Mouse (Mus musculus) erythroblast, adult 5-6 weeks (primary cell): ENCODE results near the gene Gm17387. TPM values are rescaled to one million over a fixed set of nuclear protein-coding genes. Genes with fewer than 3 reads are reported as not detected.

ENCODE experiments used
- ATAC-seq: replicated peaks from 2 replicates; pipeline ENCODE4 v1.8.0; 2016; ENCODE audit warnings: moderate number of reproducible peaks, mild to moderate bottlenecking, moderate TSS enrichment, inconsistent platforms; ENCODE audit not compliant: poor library complexity, low FRiP score, severe bottlenecking
- total RNA-seq, 2 experiments: library from RNA; stranded (forward) in 1 of 2; stranded (reverse) in 1 of 2; fragments of 150-400 nt in 1 of 2; fragments of 200-764, 138-1000 nt in 1 of 2; gene quantifications; 2 replicates each; pipeline versions ENCODE4 v1.2.3 to v1.2.4; 2015 to 2017; ENCODE audit warnings: low replicate concordance in 2 of 2

Gm17387 gene
- total RNA-seq, 2 experiments from 2014 or later, result not detected

DNA sequence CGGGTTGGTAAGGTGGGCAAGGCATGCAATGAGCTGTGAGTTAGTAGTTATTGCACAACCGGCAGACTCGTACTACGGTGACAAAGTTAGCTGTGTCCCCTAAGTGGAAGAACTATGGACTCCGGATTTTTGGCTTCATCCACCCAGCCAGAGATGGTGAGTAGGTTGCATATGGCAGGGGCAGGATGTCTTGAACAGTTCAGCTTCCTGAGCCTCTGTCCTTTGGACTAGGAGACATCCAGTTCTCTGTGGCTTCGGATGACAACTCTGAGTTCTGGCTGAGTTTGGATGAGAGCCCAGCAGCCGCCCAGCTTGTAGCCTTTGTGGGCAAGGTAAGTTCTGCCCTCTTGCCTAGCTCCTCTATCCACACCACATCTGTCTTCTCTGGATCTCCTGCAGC, 35.6 kb downstream of the Gm17387 start:
- no peak for ATAC-seq

DNA sequence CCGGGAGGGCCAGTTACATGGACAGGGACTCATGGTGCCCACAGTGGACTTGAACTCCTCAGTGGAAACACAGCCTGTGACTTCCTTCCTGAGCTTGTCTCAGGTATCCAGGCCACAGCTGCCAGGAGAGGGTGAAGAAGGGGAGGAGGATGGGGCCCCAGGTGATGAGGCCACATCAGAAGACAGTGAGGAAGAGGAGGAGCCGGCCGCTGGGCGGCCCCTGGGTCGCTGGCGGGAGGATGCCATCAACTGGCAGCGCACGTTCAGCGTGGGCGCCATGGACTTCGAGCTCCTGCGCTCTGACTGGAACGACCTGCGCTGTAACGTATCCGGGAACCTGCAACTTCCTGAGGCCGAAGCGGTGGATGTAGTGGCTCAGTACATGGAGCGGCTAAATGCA, 39.4 kb downstream of the Gm17387 start:
- no peak for ATAC-seq

DNA sequence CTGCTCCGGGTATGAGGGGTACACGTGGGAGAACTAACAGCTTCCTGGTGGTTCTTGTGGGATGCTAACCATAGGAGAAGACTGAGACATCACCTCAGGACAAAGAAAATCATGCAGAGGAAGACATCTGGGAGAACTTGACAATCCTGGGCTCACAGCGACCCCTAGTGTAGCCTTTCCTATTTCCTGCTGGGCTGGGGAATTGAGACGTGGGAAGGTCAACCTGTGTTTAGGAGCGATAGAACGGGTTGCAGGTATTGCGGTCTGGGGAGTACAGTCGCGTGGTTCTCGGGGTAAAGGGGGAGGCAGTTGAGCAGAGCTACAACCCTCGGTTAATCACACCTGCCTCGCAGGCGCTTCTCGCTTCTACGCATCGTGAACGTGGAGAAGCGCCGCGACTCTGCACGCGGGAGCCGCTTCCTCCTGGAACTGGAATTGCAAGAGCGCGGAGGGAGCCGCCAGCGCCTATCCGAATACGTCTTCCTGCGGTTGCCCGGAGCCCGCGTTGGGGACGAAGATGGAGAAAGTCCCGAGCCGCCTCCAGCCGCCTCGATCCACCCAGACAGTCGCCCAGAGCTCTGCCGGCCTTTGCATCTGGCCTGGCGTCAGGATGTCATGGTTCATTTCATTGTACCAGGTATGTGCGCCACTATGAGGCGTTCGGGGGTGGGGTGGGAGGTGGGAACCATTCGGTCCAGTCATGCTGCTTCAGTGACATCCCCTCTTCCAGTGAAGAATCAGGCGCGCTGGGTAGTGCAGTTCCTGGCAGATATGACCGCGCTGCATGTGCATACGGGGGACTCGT, 41.3 kb downstream of the Gm17387 start:
- peak; percentile 50 for ATAC-seq

DNA sequence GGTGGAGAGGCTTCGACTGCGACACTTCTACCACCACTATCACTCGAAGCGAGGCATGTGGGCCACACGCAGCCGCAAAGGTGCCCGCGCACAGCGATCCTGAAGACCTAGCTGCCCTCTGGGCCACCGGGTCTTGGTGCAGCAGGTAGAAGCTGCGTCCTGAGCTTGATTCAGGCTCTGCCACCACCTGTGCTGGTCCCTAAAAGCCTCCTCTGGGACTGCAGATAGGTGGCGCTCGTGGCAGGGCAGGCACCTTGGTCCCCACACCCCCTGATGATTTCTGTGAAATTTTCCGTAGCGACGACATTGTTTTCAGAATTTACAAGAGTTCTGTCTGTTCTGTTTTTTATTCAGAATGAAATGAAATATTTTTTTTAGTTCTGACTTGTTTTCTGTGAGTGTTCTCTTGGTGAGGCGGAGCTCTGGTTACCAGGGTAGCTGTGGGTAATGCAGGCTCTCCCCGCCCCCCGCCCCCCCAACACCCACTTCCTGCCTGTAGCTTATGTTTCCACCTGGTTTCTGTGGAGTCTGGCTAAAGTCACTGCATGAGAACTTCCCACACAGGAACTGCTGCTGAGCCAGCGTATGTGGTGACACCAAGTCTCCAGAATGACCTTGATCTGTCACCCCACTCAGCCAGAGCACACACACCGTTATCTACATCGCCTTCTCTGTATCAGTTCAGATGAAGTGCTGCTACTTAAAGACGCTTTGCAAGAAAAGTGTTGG, 43.2 kb downstream of the Gm17387 start:
- ATAC-seq, result no peak

DNA sequence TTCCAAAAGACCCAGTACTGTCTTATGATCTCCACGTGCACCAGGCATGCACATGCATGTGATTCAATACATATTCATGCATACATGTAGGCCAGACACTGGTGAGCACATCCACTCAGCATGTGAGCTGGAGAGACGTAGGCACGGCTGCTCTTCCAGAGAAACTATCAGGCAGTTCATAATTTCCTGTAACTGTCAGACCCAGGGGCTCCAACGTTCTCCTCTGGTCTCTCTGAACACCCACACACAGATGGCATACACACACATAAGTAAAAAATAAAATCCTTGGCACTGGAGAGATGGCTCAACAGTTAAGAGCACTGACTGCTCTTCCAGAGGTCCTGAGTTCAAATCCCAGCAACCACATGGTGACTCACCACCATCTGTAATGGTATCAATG, 44.9 kb downstream of the Gm17387 start:
- ATAC-seq, result no peak

DNA sequence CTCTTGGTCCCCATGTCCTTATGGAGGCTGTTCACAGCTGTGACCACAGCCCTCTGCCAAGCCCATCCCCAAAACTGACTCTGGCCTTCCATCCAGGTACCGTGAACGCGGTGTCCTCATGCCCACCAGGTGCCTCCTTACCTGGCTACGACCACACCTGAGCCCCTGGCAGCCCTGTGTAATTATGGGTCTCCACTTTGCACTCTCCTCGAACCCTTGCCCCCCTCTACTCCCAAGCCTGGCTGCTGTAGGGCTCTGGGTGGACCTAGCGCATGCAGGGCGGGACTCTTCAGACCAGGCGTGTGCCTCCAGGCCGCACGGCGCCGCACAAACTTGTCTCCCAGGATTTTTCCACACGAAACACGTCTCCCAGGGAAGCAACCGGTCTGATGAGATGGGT, 48.9 kb downstream of the Gm17387 start, which contains the start of gene Pkp3:
Gene Pkp3 (plus strand): TSS at position 378 of the 400 bp plus-strand sequence.
- ATAC-seq, result no peak

DNA sequence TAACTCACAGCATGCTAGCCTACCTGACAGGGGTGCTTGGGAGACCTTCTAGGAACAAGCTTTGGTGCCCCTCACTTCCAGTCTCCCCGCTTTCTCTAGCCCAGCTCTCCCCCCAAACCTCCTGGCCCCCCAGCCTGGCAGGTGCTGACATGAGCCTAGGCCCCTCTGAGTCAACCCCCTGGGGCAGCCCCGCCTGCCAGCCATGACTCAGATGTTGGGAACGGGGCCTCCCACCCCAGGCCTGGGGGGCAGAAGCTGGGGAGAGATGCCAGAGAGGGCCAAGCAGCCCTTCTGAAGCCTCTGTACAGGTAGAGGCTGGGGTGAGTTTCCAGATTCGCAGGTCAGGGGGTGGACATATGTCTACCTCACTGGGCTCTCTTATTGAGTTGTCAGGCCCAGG, 49.9 kb downstream of the Gm17387 start:
- ATAC-seq, result no peak

Other genes starting within 250 kb of the Gm17387 start
Only the 30 nearest of the 32 such genes appear.
- not detected in 2 replicates for gene Zfp941, start 207.0 kb upstream of the Gm17387 start, total RNA-seq (2015; ENCODE audit: low replicate concordance)
- gene Zfp941, start 207.0 kb upstream of the Gm17387 start, total RNA-seq (2017; ENCODE audit: low replicate concordance), result 0.28 and 0.51 TPM in 2 replicates
- not detected in 2 replicates for gene Urah, start 194.1 kb upstream of the Gm17387 start, total RNA-seq (2015; ENCODE audit: low replicate concordance)
- not detected in 2 replicates for gene Urah, start 194.1 kb upstream of the Gm17387 start, total RNA-seq (2017; ENCODE audit: low replicate concordance)
- gene Scgb1c1, start 183.6 kb upstream of the Gm17387 start, total RNA-seq (2015; ENCODE audit: low replicate concordance), result not detected in 2 replicates
- gene Scgb1c1, start 183.6 kb upstream of the Gm17387 start, total RNA-seq (2017; ENCODE audit: low replicate concordance), result not detected in 2 replicates
- not detected in 2 replicates for gene Odf3, start 181.3 kb upstream of the Gm17387 start, total RNA-seq (2015; ENCODE audit: low replicate concordance)
- gene Odf3, start 181.3 kb upstream of the Gm17387 start, total RNA-seq (2017; ENCODE audit: low replicate concordance), result not detected in 2 replicates
- gene Gm45785, start 172.8 kb upstream of the Gm17387 start, total RNA-seq (2015; ENCODE audit: low replicate concordance), result not detected in 2 replicates
- gene Gm45785, start 172.8 kb upstream of the Gm17387 start, total RNA-seq (2017; ENCODE audit: low replicate concordance), result not detected in 2 replicates
- 9.2 and 16.3 TPM in 2 replicates for gene Ric8a, start 172.2 kb upstream of the Gm17387 start, total RNA-seq (2015; ENCODE audit: low replicate concordance)
- 9.2 and 9.8 TPM in 2 replicates for gene Ric8a, start 172.2 kb upstream of the Gm17387 start, total RNA-seq (2017; ENCODE audit: low replicate concordance)
- 10.4 and 14.8 TPM in 2 replicates for gene Bet1l, start 171.6 kb upstream of the Gm17387 start, total RNA-seq (2015; ENCODE audit: low replicate concordance)
- 17.3 and 19.5 TPM in 2 replicates for gene Bet1l, start 171.6 kb upstream of the Gm17387 start, total RNA-seq (2017; ENCODE audit: low replicate concordance)
- 13.1 and 37.0 TPM in 2 replicates for gene Psmd13, start 147.2 kb upstream of the Gm17387 start, total RNA-seq (2015; ENCODE audit: low replicate concordance)
- gene Psmd13, start 147.2 kb upstream of the Gm17387 start, total RNA-seq (2017; ENCODE audit: low replicate concordance), result 56.0 and 77.4 TPM in 2 replicates
- gene Sirt3, start 146.8 kb upstream of the Gm17387 start, total RNA-seq (2015; ENCODE audit: low replicate concordance), result 1.9 and 12.1 TPM in 2 replicates
- gene Sirt3, start 146.8 kb upstream of the Gm17387 start, total RNA-seq (2017; ENCODE audit: low replicate concordance), result 1.4 and 2.1 TPM in 2 replicates
- not detected in 2 replicates for gene Cox8b, start 128.7 kb upstream of the Gm17387 start, total RNA-seq (2015; ENCODE audit: low replicate concordance)
- not detected in 2 replicates for gene Cox8b, start 128.7 kb upstream of the Gm17387 start, total RNA-seq (2017; ENCODE audit: low replicate concordance)
- not detected in 2 replicates for gene Nlrp6, start 108.2 kb upstream of the Gm17387 start, total RNA-seq (2015; ENCODE audit: low replicate concordance)
- not detected in 2 replicates for gene Nlrp6, start 108.2 kb upstream of the Gm17387 start, total RNA-seq (2017; ENCODE audit: low replicate concordance)
- 0.38 and 3.8 TPM in 2 replicates for gene Pgghg, start 87.7 kb upstream of the Gm17387 start, total RNA-seq (2015; ENCODE audit: low replicate concordance)
- 1.5 and 3.3 TPM in 2 replicates for gene Pgghg, start 87.7 kb upstream of the Gm17387 start, total RNA-seq (2017; ENCODE audit: low replicate concordance)
- gene Ifitm5, start 78.8 kb upstream of the Gm17387 start, total RNA-seq (2015; ENCODE audit: low replicate concordance), result not detected in 2 replicates
- 1.5 TPM in 1 of 2 replicates, not detected in the other for gene Ifitm5, start 78.8 kb upstream of the Gm17387 start, total RNA-seq (2017; ENCODE audit: low replicate concordance)
- gene Gm45717, start 73.2 kb upstream of the Gm17387 start, total RNA-seq (2015; ENCODE audit: low replicate concordance), result not detected in 2 replicates
- gene Gm45717, start 73.2 kb upstream of the Gm17387 start, total RNA-seq (2017; ENCODE audit: low replicate concordance), result not detected in 2 replicates
- 133 and 151 TPM in 2 replicates for gene Ifitm2, start 73.1 kb upstream of the Gm17387 start, total RNA-seq (2015; ENCODE audit: low replicate concordance)
- 41.4 and 47.4 TPM in 2 replicates for gene Ifitm2, start 73.1 kb upstream of the Gm17387 start, total RNA-seq (2017; ENCODE audit: low replicate concordance)
- gene Ifitm1, start 61.9 kb upstream of the Gm17387 start, total RNA-seq (2015; ENCODE audit: low replicate concordance), result 31.8 and 47.3 TPM in 2 replicates
- gene Ifitm1, start 61.9 kb upstream of the Gm17387 start, total RNA-seq (2017; ENCODE audit: low replicate concordance), result 0.70 and 11.8 TPM in 2 replicates
- gene Ifitm3, start 18.4 kb upstream of the Gm17387 start, total RNA-seq (2015; ENCODE audit: low replicate concordance), result 186 and 267 TPM in 2 replicates
- gene Ifitm3, start 18.4 kb upstream of the Gm17387 start, total RNA-seq (2017; ENCODE audit: low replicate concordance), result 78.8 and 112 TPM in 2 replicates
- gene Ifitm6, start 11.2 kb upstream of the Gm17387 start, total RNA-seq (2015; ENCODE audit: low replicate concordance), result 336 and 380 TPM in 2 replicates
- 99.4 and 179 TPM in 2 replicates for gene Ifitm6, start 11.2 kb upstream of the Gm17387 start, total RNA-seq (2017; ENCODE audit: low replicate concordance)
- 0.84 TPM in 1 of 2 replicates, not detected in the other for gene B4galnt4, start 32.0 kb downstream of the Gm17387 start, total RNA-seq (2015; ENCODE audit: low replicate concordance)
- not detected in 2 replicates for gene B4galnt4, start 32.0 kb downstream of the Gm17387 start, total RNA-seq (2017; ENCODE audit: low replicate concordance)
- gene Pkp3, start 49.1 kb downstream of the Gm17387 start, total RNA-seq (2015; ENCODE audit: low replicate concordance), result not detected in 2 replicates
- not detected in 2 replicates for gene Pkp3, start 49.1 kb downstream of the Gm17387 start, total RNA-seq (2017; ENCODE audit: low replicate concordance)
- 4.2 TPM in 1 of 2 replicates, not detected in the other for gene Sigirr, start 71.4 kb downstream of the Gm17387 start, total RNA-seq (2015; ENCODE audit: low replicate concordance)
- gene Sigirr, start 71.4 kb downstream of the Gm17387 start, total RNA-seq (2017; ENCODE audit: low replicate concordance), result 2.8 and 4.4 TPM in 2 replicates
- gene Ano9, start 88.7 kb downstream of the Gm17387 start, total RNA-seq (2015; ENCODE audit: low replicate concordance), result not detected in 2 replicates
- gene Ano9, start 88.7 kb downstream of the Gm17387 start, total RNA-seq (2017; ENCODE audit: low replicate concordance), result not detected in 2 replicates
- gene Ptdss2, start 93.3 kb downstream of the Gm17387 start, total RNA-seq (2015; ENCODE audit: low replicate concordance), result 123 and 158 TPM in 2 replicates
- gene Ptdss2, start 93.3 kb downstream of the Gm17387 start, total RNA-seq (2017; ENCODE audit: low replicate concordance), result 153 and 164 TPM in 2 replicates
- 11.9 and 13.8 TPM in 2 replicates for gene Rnh1, start 143.7 kb downstream of the Gm17387 start, total RNA-seq (2015; ENCODE audit: low replicate concordance)
- gene Rnh1, start 143.7 kb downstream of the Gm17387 start, total RNA-seq (2017; ENCODE audit: low replicate concordance), result 15.1 and 15.7 TPM in 2 replicates
- gene Hras, start 164.9 kb downstream of the Gm17387 start, total RNA-seq (2015; ENCODE audit: low replicate concordance), result 3.8 and 24.9 TPM in 2 replicates
- 11.4 and 20.8 TPM in 2 replicates for gene Hras, start 164.9 kb downstream of the Gm17387 start, total RNA-seq (2017; ENCODE audit: low replicate concordance)
- gene Lrrc56, start 165.0 kb downstream of the Gm17387 start, total RNA-seq (2015; ENCODE audit: low replicate concordance), result 2.1 TPM in 1 of 2 replicates, not detected in the other
- gene Lrrc56, start 165.0 kb downstream of the Gm17387 start, total RNA-seq (2017; ENCODE audit: low replicate concordance), result 0.94 and 1.8 TPM in 2 replicates
- not detected in 2 replicates for gene Lmntd2, start 184.9 kb downstream of the Gm17387 start, total RNA-seq (2015; ENCODE audit: low replicate concordance)
- 0.17 and 1.7 TPM in 2 replicates for gene Lmntd2, start 184.9 kb downstream of the Gm17387 start, total RNA-seq (2017; ENCODE audit: low replicate concordance)
- gene Rassf7, start 186.7 kb downstream of the Gm17387 start, total RNA-seq (2015; ENCODE audit: low replicate concordance), result 1.7 and 6.0 TPM in 2 replicates
- 3.9 and 12.2 TPM in 2 replicates for gene Rassf7, start 186.7 kb downstream of the Gm17387 start, total RNA-seq (2017; ENCODE audit: low replicate concordance)
- gene Phrf1, start 199.7 kb downstream of the Gm17387 start, total RNA-seq (2015; ENCODE audit: low replicate concordance), result 24.9 and 30.0 TPM in 2 replicates
- gene Phrf1, start 199.7 kb downstream of the Gm17387 start, total RNA-seq (2017; ENCODE audit: low replicate concordance), result 25.5 and 32.8 TPM in 2 replicates
- gene Irf7, start 237.3 kb downstream of the Gm17387 start, total RNA-seq (2015; ENCODE audit: low replicate concordance), result 49.5 and 73.8 TPM in 2 replicates
- 78.0 and 88.9 TPM in 2 replicates for gene Irf7, start 237.3 kb downstream of the Gm17387 start, total RNA-seq (2017; ENCODE audit: low replicate concordance)